Mouse (Mus musculus) MEL (cell line): ENCODE data around the gene Gm10300. TPM values are rescaled to one million over a fixed set of nuclear protein-coding genes. Genes with fewer than 3 reads are reported as not detected.
A peak's percentile ranks its signal among the peaks of the same experiment; 100 is the strongest.

Experiments used
- DNase-seq: peaks from one replicate; pipeline ENCODE4 v3.0.0; 2011; ENCODE audit warnings: low read depth, low spot score
- H3K27ac ChIP-seq: 2 replicates; pipeline ENCODE4 v1.5.1; 2012; ENCODE audit warnings: low read depth, mild to moderate bottlenecking, control low read depth, low read length, moderate library complexity; ENCODE audit not compliant: control insufficient read depth
- H3K27me3 ChIP-seq, 2 experiments: fragments of 150-350 bp in 1 of 2; sonication (generic) in 1 of 2; 2 replicates each; pipeline ENCODE4 v1.6.1; 2012; ENCODE audit warnings: low read length in 2 of 2, mild to moderate bottlenecking in 2 of 2, improper control_type of control experiment in 1 of 2, moderate library complexity in 1 of 2; ENCODE audit not compliant: insufficient read depth in 2 of 2, control insufficient read depth in 1 of 2
- H3K36me3 ChIP-seq, 2 experiments: 2 replicates each; pipeline ENCODE4 v1.6.1; 2012 to 2014; ENCODE audit warnings: low read length in 2 of 2, improper control_type of control experiment in 1 of 2, inconsistent platforms in 1 of 2, mild to moderate bottlenecking in 1 of 2; ENCODE audit not compliant: insufficient read depth in 2 of 2, control insufficient read depth in 1 of 2
- H3K4me1 ChIP-seq, 2 experiments: fragments of 150-350 bp in 1 of 2; sonication (generic) in 1 of 2; 2 replicates each; pipeline ENCODE4 v1.6.1; 2012; ENCODE audit warnings: low read length in 2 of 2, improper control_type of control experiment in 1 of 2, mild to moderate bottlenecking in 1 of 2; ENCODE audit not compliant: insufficient read depth in 2 of 2, control insufficient read depth in 1 of 2
- H3K4me3 ChIP-seq, 2 experiments: fragments of 150-350 bp in 1 of 2; sonication (generic) in 1 of 2; 2 replicates each; pipeline ENCODE4 v1.5.1; 2012; ENCODE audit warnings: low read depth in 2 of 2, low read length in 2 of 2, mild to moderate bottlenecking in 2 of 2, moderate library complexity in 2 of 2, control low read depth in 1 of 2, improper control_type of control experiment in 1 of 2; ENCODE audit not compliant: control insufficient read depth in 1 of 2, insufficient read depth in 1 of 2
- H3K79me2 ChIP-seq: 2 replicates; pipeline ENCODE4 v1.6.1; 2012; ENCODE audit warnings: mild to moderate bottlenecking, low read length, moderate library complexity; ENCODE audit not compliant: control insufficient read depth, poor library complexity, insufficient read depth
- H3K9ac ChIP-seq: 2 replicates; pipeline ENCODE4 v1.6.1; 2012; ENCODE audit warnings: low read depth, mild to moderate bottlenecking, control low read depth, low read length, moderate library complexity; ENCODE audit not compliant: control insufficient read depth, poor library complexity, severe bottlenecking
- H3K9me3 ChIP-seq: fragments of 150-350 bp; sonication (generic); replicated peaks from 2 replicates; pipeline ENCODE4 v1.6.1; 2012; ENCODE audit warnings: mild to moderate bottlenecking, low read length, improper control_type of control experiment, moderate library complexity; ENCODE audit not compliant: insufficient read depth
- BHLHE40 ChIP-seq: IDR thresholded peaks from 2 replicates; pipeline ENCODE4 v1.6.1; 2012; ENCODE audit warnings: low read depth, mild to moderate bottlenecking, inconsistent platforms, low read length, improper control_type of control experiment, borderline replicate concordance
- CHD2 ChIP-seq: IDR thresholded peaks from 2 replicates; pipeline ENCODE4 v1.6.1; 2011; ENCODE audit warnings: low read length, improper control_type of control experiment
- CTCF ChIP-seq, 3 experiments: IDR thresholded peaks in 2 of 3; conservative IDR thresholded peaks in 1 of 3; 2 replicates each; pipeline ENCODE4 v1.5.1; 2011 to 2012; ENCODE audit warnings: low read length in 3 of 3, low read depth in 2 of 3, mild to moderate bottlenecking in 2 of 3, improper control_type of control experiment in 1 of 3, inconsistent platforms in 1 of 3, mixed read lengths in 1 of 3, moderate library complexity in 1 of 3; ENCODE audit not compliant: control insufficient read depth in 1 of 3, insufficient read depth in 1 of 3, poor library complexity in 1 of 3, severe bottlenecking in 1 of 3
- E2F4 ChIP-seq: IDR thresholded peaks from 2 replicates; pipeline ENCODE4 v1.6.1; 2011; ENCODE audit warnings: low read depth, low read length, improper control_type of control experiment, borderline replicate concordance
- EP300 ChIP-seq, 2 experiments: IDR thresholded peaks; 2 replicates each; pipeline ENCODE4 v1.6.1; 2011; ENCODE audit warnings: improper control_type of control experiment in 2 of 2, low read length in 2 of 2, low read depth in 1 of 2, mild to moderate bottlenecking in 1 of 2
- JUND ChIP-seq: IDR thresholded peaks from 2 replicates; pipeline ENCODE4 v1.6.1; 2011; ENCODE audit warnings: low read depth, mild to moderate bottlenecking, improper control_type of control experiment, low read length
- KAT2A ChIP-seq: conservative IDR thresholded peaks from 2 replicates; pipeline ENCODE4 v1.6.1; 2012; ENCODE audit warnings: low read depth, low read length, improper control_type of control experiment, inconsistent platforms
- MAFK ChIP-seq: IDR thresholded peaks from 2 replicates; pipeline ENCODE4 v1.6.1; 2011; ENCODE audit warnings: low read depth, mild to moderate bottlenecking, low read length, improper control_type of control experiment, borderline replicate concordance
- MAX ChIP-seq: IDR thresholded peaks from 2 replicates; pipeline ENCODE4 v1.6.1; 2011; ENCODE audit warnings: low read length, improper control_type of control experiment
- MEF2A ChIP-seq: IDR thresholded peaks from 2 replicates; pipeline ENCODE4 v1.6.1; 2014; ENCODE audit warnings: low read depth, mild to moderate bottlenecking, inconsistent platforms, low read length, improper control_type of control experiment; ENCODE audit not compliant: poor library complexity, insufficient replicate concordance, severe bottlenecking; ENCODE audit errors: extremely low read depth
- MYB ChIP-seq: IDR thresholded peaks from 2 replicates; pipeline ENCODE4 v1.6.1; 2011; ENCODE audit warnings: mild to moderate bottlenecking, low read depth, low read length, improper control_type of control experiment
- POLR2A ChIP-seq, 2 experiments: IDR thresholded peaks; 2 replicates each; pipeline ENCODE4 v1.6.1; 2011 to 2012; ENCODE audit warnings: low read length in 2 of 2, mild to moderate bottlenecking in 2 of 2, control low read depth in 1 of 2, improper control_type of control experiment in 1 of 2, low read depth in 1 of 2, moderate library complexity in 1 of 2; ENCODE audit not compliant: control insufficient read depth in 1 of 2, insufficient read depth in 1 of 2, poor library complexity in 1 of 2
- POLR2AphosphoS2 ChIP-seq: IDR thresholded peaks from 2 replicates; pipeline ENCODE4 v1.6.1; 2011; ENCODE audit warnings: low read length, improper control_type of control experiment
- POLR2AphosphoS5 ChIP-seq: IDR thresholded peaks from 2 replicates; pipeline ENCODE4 v1.6.1; 2012; ENCODE audit warnings: low read depth, borderline replicate concordance, mild to moderate bottlenecking, inconsistent platforms, low read length, moderate library complexity, mixed read lengths
- RAD21 ChIP-seq: IDR thresholded peaks from 2 replicates; pipeline ENCODE4 v1.6.1; 2011; ENCODE audit warnings: mild to moderate bottlenecking, low read depth, low read length, improper control_type of control experiment
- RCOR1 ChIP-seq: IDR thresholded peaks from 2 replicates; pipeline ENCODE4 v1.6.1; 2012; ENCODE audit warnings: low read depth, mild to moderate bottlenecking, inconsistent platforms, low read length, improper control_type of control experiment
- SIN3A ChIP-seq: IDR thresholded peaks from 2 replicates; pipeline ENCODE4 v1.6.1; 2012; ENCODE audit warnings: low read length, improper control_type of control experiment, inconsistent platforms
- SMC3 ChIP-seq: IDR thresholded peaks from 2 replicates; pipeline ENCODE4 v1.6.1; 2011; ENCODE audit warnings: low read depth, low read length, improper control_type of control experiment
- TAL1 ChIP-seq: IDR thresholded peaks from 2 replicates; pipeline ENCODE4 v1.6.1; 2012; ENCODE audit warnings: mild to moderate bottlenecking, inconsistent platforms, low read length, moderate library complexity, mixed read lengths
- UBTF ChIP-seq: IDR thresholded peaks from 2 replicates; pipeline ENCODE4 v1.6.1; 2012; ENCODE audit warnings: low read depth, mild to moderate bottlenecking, inconsistent platforms, low read length, improper control_type of control experiment, moderate library complexity, borderline replicate concordance; ENCODE audit not compliant: insufficient read depth
- USF1 ChIP-seq: IDR thresholded peaks from 2 replicates; pipeline ENCODE4 v1.6.1; 2014; ENCODE audit warnings: low read depth, mild to moderate bottlenecking, inconsistent platforms, low read length, improper control_type of control experiment, moderate library complexity
- USF2 ChIP-seq, 2 experiments: IDR thresholded peaks; 2 replicates each; pipeline ENCODE4 v1.6.1; 2011 to 2012; ENCODE audit warnings: improper control_type of control experiment in 2 of 2, low read length in 2 of 2, borderline replicate concordance in 1 of 2, inconsistent platforms in 1 of 2, low read depth in 1 of 2, mild to moderate bottlenecking in 1 of 2; ENCODE audit not compliant: insufficient read depth in 1 of 2
- ZC3H11A ChIP-seq: IDR thresholded peaks from 2 replicates; pipeline ENCODE4 v1.6.1; 2012; ENCODE audit warnings: low read depth, mild to moderate bottlenecking, inconsistent platforms, low read length, improper control_type of control experiment
- ZMIZ1 ChIP-seq: IDR thresholded peaks from 2 replicates; pipeline ENCODE4 v1.6.1; 2012; ENCODE audit warnings: low read depth, mild to moderate bottlenecking, inconsistent platforms, low read length, improper control_type of control experiment, moderate library complexity
- ZNF384 ChIP-seq: IDR thresholded peaks from 2 replicates; pipeline ENCODE4 v1.6.1; 2012; ENCODE audit warnings: low read depth, mild to moderate bottlenecking, inconsistent platforms, low read length, improper control_type of control experiment
- polyA plus RNA-seq, 2 experiments: library from polyadenylated mRNA; stranded (reverse) in 1 of 2; unstranded in 1 of 2; fragments of >175 nt in 1 of 2; fragments of >200 nt in 1 of 2; gene quantifications; 2 replicates each; pipeline versions ENCODE4 v1.2.1 to v1.2.4; 2012; ENCODE audit warnings: low replicate concordance in 2 of 2, low read depth in 1 of 2; ENCODE audit not compliant: insufficient read length in 2 of 2, insufficient read depth in 1 of 2, missing spikeins in 1 of 2
- total RNA-seq: library from RNA; depleted of rRNA; stranded (reverse); fragments of 300-350 nt; gene quantifications from 2 replicates; pipeline ENCODE4 v1.2.3, GENCODE M21; 2012

The Gm10300 gene
- total and polyA plus RNA-seq, 3 experiments: 0.18 to 0.46 TPM; not detected in 1

DNA sequence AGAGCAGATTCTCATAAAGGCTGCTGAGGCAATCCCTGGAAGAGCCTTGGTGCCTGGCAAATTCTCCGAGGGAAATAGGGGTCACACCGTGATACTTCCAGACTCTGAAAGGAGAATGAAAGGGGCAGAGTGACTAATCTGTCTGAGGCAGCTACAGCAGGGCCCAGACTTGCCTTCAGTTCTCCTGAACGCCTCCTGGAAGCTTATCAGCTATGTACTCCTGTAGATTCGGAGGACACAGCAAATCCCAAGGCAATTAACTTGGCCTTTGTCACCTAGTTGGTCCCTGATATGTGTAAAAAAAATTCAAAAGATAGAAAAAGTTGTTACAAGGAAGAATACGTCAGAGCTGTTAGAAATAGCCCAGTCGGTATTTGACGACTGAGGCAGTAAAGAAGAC lies 20.5 kb downstream of the Gm10300 start:
- no peak overlapping the region for H3K9ac ChIP-seq
- no peaks in the 10 kb centered on the region for H3K4me1 ChIP-seq
- H3K79me2 ChIP-seq: no peaks in the 10 kb centered on the region
- H3K4me3 ChIP-seq: no peak overlapping the region; a peak in 1 of 4 replicates
- no peak for TF ChIP-seq EP300 (IDR thresholded peaks at IDR 0.05; ENCODE audit: low read depth in 1 of 2, low read length in 2 of 2)
- no peak for TF ChIP-seq MEF2A
- TF ChIP-seq POLR2A (IDR thresholded peaks at IDR 0.05; ENCODE audit: control insufficient read depth in 1 of 2, insufficient read depth in 1 of 2, low read depth in 1 of 2, low read length in 2 of 2, poor library complexity in 1 of 2): no peak
- no peak for TF ChIP-seq JUND
- H3K27ac ChIP-seq: no peak overlapping the region
- no peak for DNase-seq
- H3K9me3 ChIP-seq: no peaks in the 10 kb centered on the region
- H3K27me3 ChIP-seq: peaks cover 0 to 7% of the 10 kb centered on the region in 2 experiments; a peak in 3 of 4 replicates
- no peaks in the 10 kb centered on the region for H3K36me3 ChIP-seq

DNA sequence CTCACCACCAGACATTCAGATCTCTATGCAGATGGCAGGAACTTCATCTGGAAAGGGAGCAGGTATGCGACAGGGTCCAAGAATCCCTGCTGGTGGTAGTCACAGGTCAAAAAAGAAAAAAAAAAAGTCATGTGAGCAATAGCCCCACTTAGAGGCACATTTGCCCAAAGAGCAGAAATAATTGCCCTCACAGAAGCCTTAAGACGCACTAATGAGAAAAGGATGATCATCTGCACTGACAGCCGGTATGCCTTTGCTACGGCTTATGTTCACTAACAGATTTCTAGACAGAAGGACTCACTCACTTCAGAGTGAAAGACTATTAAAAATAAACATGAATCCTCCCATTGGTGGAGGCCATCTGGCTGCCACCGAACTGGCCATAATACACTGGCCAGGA lies 25.1 kb downstream of the Gm10300 start:
- H3K27ac ChIP-seq: no peak overlapping the region
- H3K4me3 ChIP-seq: no peak overlapping the region
- H3K79me2 ChIP-seq: no peaks in the 10 kb centered on the region
- H3K4me1 ChIP-seq: no peaks in the 10 kb centered on the region
- peaks cover 6 to 23% of the 10 kb centered on the region in 2 experiments for H3K27me3 ChIP-seq
- H3K9me3 ChIP-seq: no peaks in the 10 kb centered on the region
- no peak overlapping the region for H3K9ac ChIP-seq
- no peaks in the 10 kb centered on the region for H3K36me3 ChIP-seq
- no peak for DNase-seq
- no peak for TF ChIP-seq SIN3A
- no peak for TF ChIP-seq KAT2A
- TF ChIP-seq USF1: no peak
- TF ChIP-seq MEF2A: no peak
- no peak for TF ChIP-seq MAX
- no peak for TF ChIP-seq JUND
- TF ChIP-seq ZNF384: no peak
- TF ChIP-seq CTCF (IDR thresholded peaks at IDR 0.05 in 2 of 3, conservative IDR thresholded peaks at IDR 0.05 in 1 of 3; ENCODE audit: control insufficient read depth in 1 of 3, insufficient read depth in 1 of 3, low read depth in 2 of 3, low read length in 3 of 3, poor library complexity in 1 of 3, severe bottlenecking in 1 of 3): no peak
- TF ChIP-seq E2F4: no peak
- TF ChIP-seq, all 39 proteins: peak for 0

DNA sequence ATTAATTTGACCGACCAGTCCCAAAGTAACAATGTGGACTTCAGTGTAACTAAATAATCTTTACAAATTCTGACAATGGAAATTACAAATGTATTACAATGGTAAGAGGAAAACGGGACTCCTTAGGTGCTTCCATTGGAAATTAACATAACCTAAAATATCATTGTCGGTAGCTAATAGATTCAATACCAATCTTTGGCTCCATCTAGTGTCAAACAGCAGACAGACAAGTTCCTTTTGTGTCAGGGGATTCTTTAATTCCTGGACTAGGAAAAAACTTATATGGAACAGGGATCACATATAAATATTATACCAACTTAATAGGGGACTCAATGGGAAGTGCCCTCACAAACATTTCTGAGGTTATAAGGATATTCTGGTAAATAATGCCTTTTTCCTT lies 26.7 kb downstream of the Gm10300 start:
- no peaks in the 10 kb centered on the region for H3K36me3 ChIP-seq
- no peak overlapping the region for H3K9ac ChIP-seq
- no peaks in the 10 kb centered on the region for H3K9me3 ChIP-seq
- H3K27me3 ChIP-seq: peaks cover 9 to 25% of the 10 kb centered on the region in 2 experiments
- no peak overlapping the region for H3K27ac ChIP-seq
- no peak overlapping the region for H3K4me3 ChIP-seq
- H3K79me2 ChIP-seq: no peaks in the 10 kb centered on the region
- no peaks in the 10 kb centered on the region for H3K4me1 ChIP-seq
- peak; percentile 44 for DNase-seq
- TF ChIP-seq RAD21 (peak; percentile 83), ZNF384 (no peak), USF1 (no peak), SMC3 (peak; percentile 81), POLR2AphosphoS2 (no peak), MYB (no peak), UBTF (no peak), BHLHE40 (no peak), MEF2A (no peak), ZMIZ1 (no peak), EP300 (IDR thresholded peaks at IDR 0.05; ENCODE audit: low read depth in 1 of 2, low read length in 2 of 2) (no peak), USF2 (IDR thresholded peaks at IDR 0.05; ENCODE audit: borderline replicate concordance in 1 of 2, insufficient read depth in 1 of 2, low read depth in 1 of 2, low read length in 2 of 2) (no peak), POLR2AphosphoS5 (no peak), ZC3H11A (peak; percentile 68), JUND (no peak), CHD2 (no peak), RCOR1 (no peak), E2F4 (no peak), MAX (no peak), TAL1 (no peak), MAFK (no peak)
